Mouse (Mus musculus) frontal cortex, adult 2 months (tissue): ENCODE results near the gene Lgi4. TPM values are rescaled to one million over a fixed set of nuclear protein-coding genes. Genes with fewer than 3 reads are reported as not detected.

Experiments
- DNase-seq, 2 experiments: peaks; one replicate each; pipeline ENCODE4 v3.0.0; 2022; ENCODE audit warnings: low spot score in 1 of 2; ENCODE audit errors: extremely low spot score in 1 of 2
- polyA plus RNA-seq: library from polyadenylated mRNA; depleted of rRNA; stranded (reverse); fragments of >200 nt; gene quantifications from 2 replicates; pipeline ENCODE4 v1.2.3, GENCODE M21; 2012

Lgi4 gene
- polyA plus RNA-seq, 1 experiment = 28.1 TPM

DNA sequence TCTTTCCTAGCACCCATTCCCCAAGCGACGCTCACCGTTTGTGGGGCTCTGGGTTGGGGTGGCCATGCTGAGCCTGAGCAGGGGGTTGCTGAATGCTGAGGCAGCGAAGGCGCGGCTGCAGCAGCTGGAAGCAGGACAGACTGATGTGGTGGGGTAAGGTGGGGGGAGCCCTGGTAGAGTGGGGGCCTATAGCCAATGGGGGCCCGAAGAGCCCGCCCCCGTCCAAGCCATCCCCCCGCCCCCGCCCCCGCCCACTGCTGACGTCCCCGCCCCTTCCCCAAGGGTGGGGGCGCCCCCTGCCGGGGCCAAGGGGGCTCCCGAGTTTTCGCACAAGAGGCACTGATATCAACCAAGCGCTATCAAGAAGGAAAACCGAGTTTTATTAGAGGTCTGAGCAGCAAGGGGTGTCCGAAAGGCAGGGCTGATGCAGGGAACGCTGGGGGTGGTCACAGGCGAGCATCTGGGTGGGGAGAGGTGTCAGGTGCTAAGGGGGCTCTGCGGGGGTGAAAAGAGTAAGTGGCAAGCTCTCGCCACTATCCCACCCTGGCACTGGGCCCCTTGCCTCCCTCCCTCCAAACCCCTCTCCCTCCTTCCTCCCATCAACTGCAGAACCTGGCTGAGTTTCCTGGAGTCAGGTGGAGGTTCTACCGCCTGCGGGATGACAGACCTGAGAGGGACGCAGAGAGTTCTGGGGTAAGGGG, 7.7 kb upstream of the Lgi4 start, which contains the start of gene Fxyd7:
Gene Fxyd7 (minus strand): TSS at position 147 of the 701 bp plus-strand sequence.
- no peak for DNase-seq

DNA sequence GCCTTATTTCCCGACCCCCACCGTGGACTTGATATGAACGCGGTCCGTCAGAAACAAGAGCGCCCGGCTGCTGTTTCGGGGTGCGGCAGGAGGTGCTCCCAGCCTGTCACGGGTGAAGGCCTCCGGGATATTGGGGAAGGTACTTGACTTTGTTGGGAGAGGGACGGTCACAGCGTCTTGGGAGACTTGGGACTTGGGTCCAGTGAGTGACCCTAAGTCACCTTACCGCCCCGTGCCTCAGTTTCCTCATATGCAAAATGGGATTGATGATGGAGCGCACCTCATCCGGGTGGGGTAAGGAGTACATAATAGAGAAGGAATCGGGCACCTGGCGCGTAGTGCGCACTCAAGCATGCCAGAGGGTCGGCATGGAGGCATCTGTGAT, 6.9 kb upstream of the Lgi4 start:
- no peak for DNase-seq

DNA sequence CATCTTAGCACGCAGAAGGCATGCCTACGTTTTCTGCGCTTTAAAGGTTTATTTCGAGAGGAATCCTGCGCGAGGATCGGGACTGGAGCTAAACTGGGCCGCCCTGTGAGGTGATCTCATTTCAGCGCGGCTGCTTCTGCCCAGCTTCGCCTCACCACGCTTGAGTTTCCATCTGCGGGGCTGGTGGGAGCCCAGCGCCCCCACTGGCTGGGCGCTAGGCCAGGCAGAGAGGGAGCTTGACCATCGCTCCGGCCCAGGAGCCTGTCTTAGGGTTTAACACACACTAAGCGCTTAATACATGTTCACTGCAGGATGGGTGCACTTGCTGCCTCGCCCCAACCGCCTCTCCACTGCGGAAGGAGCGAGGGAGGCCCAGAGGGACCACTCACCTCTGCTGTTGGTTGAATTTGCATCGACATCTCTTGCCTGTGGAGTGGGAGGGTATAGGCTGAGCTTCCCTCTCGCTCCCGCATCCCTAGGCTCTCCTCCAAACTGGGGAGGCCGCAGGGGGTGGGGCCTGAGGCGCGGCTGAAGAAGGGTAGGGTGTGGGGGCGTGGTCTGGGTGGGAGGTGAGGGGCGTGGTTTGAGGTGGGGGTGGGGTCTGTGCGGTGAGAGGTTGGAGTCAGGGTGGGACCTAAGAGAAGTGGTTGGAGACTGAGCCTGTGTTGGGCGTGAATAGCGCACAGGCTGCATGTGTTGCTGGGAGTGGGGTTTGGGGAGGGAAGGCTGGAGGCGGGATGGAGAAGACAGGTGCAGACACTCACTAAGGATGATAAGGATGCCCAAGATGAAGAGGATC, 6.3 kb upstream of the Lgi4 start:
- peak; percentile 78 to 81 for DNase-seq

DNA sequence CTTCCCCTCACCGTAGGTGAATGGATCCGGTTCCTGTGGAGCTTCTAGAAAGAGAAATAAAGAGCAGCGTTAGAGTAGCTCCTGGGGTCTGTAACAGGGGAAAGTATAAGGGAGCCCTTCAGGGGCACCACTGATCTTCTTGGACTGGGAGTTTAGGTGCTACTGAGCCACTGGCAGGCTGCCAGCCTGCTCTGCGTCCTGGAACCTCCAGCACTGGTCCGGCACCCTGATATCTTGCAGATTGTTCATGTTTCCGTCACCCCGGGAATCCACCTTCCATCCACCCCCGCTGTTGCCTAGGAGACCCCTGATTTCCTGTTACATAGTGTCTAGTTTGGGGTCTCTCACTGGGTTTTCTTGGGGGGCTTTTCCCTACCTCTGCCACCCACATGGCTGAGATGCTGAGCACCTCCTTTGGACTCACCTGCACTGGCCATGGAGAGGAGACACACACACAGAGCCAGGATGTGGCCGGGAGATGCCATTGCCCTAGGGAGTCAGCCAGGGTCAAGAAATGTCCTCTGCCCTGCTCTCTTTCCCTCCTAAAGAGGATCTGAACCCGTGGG, 5.2 kb upstream of the Lgi4 start:
- DNase-seq = no peak

DNA sequence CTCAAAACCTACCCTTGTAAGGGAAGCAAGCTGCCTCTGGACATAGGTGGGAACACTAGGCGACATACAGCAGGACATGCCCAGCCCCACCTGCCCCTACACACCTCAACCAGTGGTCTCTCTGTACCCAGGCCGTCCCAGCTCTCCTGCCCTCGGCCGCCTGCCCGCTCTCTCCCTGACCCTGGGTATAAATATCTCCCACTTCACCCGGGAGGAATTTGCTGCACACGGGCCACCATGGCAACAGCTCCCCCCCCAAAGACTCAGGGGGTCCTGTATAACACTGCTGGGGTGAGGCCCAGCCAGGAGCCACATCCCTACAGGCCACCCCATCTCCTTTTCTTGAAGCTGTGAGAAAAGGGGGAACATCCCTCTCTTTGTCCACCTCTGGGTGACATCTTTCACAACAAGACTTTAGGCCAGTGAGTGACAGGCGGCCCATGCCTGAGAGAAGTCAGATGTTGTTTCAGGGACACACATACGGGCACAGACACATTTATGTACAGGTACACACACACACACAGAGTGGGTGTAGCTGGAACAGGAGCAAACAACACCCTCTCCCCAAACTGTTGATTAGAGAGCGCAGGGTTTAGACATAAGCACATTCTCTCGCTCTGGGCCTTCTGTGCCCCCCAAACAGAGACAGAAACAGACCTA, 4.4 kb upstream of the Lgi4 start:
- no peak for DNase-seq

DNA sequence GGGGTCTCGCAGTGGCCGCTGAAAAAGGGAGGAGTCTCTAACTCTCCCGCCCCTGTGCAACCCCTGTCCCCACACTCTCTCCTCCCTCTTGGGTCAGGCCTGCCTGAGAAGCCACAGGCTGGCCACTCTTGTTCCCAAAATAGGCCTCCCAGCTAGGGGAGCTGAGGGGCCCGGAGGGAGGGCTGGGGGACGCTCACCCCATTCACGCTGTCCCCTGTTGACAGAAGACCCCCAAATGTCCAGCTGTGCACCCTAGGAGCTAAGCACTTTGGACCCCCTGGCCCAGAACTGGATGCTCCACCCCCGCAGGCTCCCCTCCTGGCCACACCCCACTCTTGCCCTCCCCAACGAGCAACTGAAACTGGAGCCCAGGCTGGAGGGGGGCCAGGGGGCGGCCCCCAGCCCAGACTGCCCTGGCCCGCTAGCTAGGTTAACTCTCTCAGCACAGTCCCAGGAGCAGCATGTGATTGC, 3.8 kb upstream of the Lgi4 start:
- peak in 1 of 2 experiments; percentile 29 for DNase-seq

DNA sequence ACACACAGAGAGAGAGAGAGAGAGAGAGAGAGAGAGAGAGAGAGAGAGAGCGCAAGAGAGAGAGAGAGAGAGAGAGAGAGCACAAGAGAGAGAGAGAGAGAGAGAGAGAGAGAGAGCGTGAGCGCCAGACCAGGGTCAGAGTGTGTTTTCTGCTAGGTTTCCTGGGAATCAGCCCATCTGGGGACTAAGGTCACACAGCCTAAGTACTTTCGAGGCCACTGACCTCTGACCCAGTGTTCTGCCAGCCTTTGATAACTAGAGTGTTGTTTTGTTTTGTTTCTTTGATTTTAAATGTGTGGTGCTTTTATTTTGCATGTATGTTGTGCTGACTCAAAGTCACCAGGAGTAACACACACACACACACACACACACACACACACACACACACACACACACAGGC, 3.3 kb upstream of the Lgi4 start:
- DNase-seq = no peak

DNA sequence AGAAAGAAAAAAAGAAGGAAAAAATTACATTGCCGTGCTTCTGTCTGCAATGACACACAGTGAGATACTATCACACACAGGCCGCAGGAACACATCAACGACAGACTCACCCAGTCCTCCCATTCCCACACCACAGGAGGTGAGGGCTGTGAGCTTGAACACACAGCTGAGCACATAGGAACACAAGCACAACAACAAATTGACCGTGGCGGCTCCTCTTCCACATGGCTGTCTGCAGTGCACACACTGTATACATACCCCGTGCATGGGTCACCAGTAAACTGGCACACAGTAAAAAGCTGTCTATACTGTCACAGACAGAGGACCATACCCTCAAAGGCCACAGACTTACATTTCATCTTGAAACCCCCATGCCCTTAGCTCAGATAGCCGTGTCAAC, 2.7 kb upstream of the Lgi4 start:
- DNase-seq = no peak

DNA sequence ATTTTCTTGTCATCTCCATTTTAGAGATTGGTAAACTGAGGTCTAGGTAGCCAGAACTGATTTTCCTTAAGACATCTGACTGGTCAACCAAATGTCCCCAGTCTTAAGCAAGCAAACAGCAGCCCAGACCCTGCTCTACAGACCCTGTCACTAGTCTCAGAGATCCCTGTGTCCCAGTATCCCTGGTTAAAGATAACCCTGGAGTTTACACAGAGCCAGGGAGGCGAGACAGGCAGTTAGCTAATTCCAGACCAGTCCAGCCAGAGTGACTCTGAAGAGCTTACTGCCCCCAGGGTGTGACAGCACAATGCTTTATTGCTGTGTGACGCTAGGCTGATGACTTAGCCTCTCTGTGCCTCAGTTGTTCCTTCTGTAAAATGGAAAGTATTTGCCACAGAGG, 2.1 kb upstream of the Lgi4 start, which contains the start of gene Fxyd1:
Gene Fxyd1 (minus strand): TSS at position 129 of the 400 bp plus-strand sequence.
- DNase-seq = no peak

DNA sequence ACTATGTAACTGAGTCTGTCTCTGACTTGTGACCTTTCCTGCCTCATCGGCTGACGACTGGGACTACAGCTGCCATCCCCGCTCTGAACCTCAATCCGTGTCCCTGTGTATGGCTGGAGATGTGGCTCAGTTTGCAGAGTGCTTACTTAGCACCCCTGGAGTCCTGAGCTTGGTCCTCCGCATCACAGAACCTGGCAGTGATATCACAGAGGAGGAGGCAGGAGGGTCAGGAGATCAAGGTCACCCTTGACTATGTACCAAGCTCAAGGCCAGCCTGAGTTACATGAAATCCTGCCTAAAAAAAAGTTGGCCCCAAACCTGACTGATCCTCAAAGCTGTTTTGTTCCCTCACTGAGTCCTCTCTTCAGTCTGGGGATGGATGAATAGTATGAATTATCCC, 1.4 kb upstream of the Lgi4 start:
- no peak for DNase-seq

DNA sequence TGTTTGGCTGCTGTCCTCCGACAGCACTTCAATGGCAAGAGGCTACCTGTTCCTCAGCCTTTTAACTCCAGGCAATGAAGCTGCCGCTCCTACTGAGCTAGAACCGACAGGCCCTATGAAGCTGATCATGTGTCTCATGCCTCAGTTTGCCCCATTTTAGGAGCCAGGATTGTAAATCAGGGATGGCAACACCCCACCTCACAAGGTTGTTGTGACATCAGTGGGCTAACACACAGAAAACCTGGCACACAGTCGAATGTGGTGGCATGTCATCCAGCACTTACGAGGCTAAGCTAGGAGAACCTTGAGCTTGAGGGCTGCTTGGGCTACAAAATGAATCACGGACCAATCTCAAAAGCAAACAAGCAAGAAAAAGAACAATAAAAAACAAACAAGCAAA, 931 bp upstream of the Lgi4 start:
- no peak for DNase-seq

DNA sequence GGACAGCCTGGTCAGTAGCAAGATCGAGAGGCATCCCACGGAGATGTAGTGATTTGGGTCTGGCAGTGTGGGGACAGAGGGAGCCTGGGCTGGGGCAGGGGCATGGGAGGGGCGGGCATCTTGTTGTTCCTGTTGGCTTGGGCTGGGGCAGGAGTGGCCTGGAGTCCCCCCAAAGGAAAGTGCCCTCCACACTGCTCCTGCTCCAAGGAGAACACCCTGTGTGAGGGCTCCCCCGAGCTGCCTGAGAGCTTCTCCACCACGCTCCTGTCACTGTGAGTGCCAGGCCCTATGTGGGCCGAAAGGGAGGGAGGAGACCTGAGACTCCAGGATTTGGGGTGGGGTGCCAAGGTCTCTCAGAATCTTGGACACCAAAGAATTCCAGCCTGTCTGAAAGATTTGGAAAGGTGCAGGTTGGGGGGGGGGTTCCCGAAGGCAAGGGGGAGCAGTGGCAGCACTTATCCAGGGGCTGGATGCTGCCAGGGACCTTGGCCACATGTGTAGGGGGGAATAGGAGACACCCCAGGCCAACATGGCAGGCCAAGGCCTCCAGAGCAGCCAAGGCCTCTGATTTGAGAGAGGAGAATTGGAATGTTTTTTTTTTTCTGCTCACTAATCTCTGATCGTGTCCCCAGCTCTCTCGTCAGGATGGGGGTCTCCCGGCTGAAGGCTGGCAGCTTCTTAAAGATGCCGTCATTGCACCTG, 928 bp downstream of the Lgi4 start:
- no peak for DNase-seq

DNA sequence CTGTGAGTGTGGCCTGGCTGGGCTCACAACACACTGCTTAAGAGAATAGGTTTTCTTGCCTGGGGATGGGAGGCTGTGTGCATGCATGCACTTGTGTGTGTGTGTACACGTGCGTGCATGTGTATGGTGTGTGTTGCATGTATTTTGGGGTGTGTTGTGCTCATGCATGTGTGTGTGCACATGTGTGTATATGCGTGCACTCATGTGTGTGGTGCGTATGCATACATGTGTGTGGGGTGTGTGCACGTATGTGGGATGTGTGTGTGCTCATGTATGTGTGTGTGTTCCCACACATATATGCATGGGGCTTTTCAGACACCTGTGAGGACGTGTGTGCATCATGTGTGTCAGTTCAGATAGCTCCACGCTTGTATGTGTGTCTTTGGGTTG, 1.5 kb downstream of the Lgi4 start:
- no peak for DNase-seq

DNA sequence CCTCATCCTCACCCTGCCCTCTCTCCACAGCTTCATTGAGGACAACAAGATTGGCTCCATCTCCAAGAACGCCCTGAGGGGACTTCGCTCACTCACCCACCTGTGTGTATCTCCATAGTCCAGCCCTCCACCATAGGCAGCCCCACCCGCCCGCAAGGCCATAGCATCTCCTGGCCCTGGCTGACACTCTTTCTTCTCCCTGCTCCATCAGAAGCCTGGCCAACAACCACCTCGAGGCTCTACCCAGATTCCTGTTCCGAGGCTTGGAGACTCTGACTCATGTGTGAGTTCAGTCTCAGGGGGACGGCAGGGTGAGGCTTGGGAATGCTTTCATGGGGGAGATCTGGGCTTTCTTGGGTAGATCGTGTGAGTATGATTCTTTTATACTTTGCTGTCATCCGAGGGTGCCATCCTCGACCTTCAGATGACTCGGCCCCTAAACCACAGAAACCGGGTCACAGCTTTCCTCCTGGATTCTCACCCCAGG, 4.0 kb downstream of the Lgi4 start:
- no peak for DNase-seq

DNA sequence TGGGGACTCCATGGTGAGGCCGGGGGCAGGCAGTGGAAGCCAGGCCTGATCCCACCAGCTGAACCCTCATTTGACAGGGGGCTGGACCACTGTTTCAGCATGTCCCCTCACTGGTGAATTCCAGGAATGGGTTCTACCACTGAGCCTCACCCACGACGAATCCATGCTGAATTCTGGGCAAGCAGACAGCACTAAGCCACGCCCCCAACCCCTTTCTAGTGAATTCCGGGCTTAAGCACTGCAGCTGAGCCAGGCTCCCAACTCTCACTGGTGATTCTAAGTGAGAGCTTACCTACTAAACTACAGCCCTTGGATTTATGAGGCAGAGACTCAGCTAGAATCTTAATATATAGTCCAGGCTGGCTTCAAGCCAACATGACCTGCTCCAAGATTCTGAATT, 8.7 kb downstream of the Lgi4 start:
- peak in 1 of 2 experiments; percentile 51 for DNase-seq

DNA sequence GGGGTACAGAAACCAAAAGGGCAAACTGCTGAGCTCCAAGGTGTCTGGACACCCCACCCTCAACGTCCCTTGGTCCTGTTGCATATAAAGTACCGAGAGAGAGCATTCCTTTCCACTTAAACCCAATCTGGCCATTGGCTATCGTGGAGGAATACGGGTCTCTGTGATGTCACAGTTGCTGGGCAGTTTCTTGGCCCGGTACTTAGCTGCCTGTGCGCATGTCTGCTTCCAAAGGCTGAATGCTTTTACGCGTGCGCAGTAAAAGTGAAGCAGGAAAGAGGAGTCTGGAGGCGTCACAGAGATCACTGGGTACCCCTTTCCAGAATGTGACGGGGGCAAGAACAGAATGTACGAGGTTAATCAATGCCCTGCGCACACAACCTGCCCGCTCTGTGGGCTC, 10.3 kb downstream of the Lgi4 start:
- DNase-seq = no peak

DNA sequence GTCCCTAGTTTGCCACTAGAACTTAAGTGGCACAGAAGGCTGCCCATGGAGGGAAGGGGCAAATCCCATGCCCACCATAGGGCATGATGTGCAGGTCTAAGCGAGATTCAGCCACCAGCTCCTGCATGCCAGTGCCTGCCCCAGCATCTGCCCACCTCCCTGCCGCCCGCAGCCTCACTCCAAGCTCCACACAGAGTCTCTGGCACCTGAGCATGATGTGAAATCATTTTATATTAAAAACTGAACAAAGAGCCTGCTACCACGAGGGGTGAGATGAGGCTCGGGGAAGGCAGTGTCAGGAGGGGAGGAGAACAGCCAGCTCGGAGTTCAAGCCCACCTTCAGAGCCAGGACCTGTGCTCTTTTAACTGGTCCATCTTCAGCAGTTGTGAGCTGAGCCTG, 11.2 kb downstream of the Lgi4 start:
- no peak for DNase-seq

DNA sequence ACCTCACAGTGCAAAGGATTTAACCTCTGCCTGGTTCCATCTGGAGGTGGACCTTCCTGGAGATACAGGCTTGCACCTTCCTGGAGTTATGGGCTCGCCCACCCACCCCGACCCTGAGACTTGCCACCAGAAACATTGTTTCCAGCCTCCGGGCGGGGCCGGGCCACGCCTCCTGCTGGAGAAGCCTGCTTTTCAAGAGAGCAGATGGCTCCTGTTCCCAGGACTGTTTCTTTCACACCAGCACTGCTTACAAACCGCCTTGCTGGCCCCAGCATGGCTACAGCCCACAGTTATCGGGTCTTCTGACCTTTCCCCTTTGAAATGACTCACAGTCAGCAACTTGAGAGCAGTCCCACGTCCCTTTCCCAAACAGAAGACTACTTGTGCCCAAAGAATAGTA, 13.2 kb downstream of the Lgi4 start:
- no peak for DNase-seq

DNA sequence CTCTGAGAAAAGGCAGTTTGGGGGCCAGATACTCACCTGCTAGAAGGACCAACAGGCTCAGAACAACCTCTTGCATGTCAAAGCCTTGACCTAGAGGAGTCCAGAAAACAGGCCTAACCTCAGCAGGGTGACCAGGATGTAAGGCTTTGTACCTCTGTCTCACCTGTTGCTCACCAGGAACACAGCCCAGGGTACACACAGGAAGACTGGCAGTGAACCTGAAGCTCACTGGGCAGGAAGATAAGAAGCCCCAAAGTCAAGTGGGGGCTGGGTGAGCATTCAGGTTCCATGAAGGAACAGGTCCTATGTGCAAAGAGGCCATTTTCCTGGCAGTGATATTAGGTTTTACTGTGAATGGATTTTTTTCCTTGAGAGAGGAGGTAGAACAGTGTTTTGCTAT, 14.4 kb downstream of the Lgi4 start:
- no peak for DNase-seq

DNA sequence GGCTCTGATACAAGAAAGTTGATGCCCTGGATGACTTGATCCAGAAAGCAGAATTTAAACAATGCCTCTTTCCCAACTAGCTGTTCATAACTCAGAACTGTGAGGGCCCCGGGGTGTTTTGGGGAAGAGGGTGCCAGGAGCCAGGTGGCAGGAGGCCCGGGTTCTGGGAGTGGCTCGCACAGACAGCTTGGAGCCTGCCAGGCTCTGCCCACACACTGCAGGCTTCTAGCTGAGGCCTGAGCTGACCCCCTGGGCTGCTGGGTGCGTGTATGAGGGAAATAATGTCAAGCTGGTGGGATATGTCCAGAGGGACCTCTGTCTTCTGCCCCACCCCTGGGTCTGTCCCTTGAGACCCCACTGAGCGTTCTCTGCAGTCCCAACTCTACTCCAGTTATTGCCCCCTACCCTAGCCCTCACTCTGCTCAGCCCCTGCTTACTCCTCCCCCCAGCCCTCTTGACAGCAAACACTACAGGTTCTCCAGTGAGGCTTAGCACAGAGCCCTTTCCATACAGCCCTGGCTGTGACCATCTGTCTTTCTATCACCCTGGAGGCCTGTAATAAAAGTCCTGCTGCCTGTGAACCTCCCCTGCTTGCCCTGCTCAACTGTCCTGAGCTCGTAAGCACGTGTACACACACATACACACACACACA, 15.0 kb downstream of the Lgi4 start:
- DNase-seq = peak in 1 of 2 experiments; percentile 49
